Mouse (Mus musculus): ENCODE data around the gene Rexo5.

DNA sequence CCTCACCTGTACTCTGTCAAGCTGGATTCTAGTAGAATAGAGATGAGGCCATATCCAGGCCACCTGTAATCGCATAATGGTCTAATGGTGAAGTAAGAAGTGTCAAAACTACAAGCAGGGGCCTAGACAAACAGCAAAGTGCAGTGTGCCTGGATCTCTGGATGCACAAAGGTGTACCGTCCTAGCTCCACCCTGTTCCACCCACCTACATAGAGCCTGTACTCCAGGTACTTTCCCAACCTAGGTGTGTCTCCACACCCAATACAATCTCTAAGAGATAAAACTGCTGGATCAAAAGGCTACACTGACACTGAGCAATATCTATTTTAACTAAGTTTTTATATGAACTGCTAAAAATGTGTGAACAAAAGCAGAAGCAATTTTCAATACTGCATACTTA lies 66.7 kb downstream of the Rexo5 start:
- TF ChIP-seq POLR2A (IDR thresholded peaks at IDR 0.05; ENCODE audit: extremely low read depth, insufficient read depth, low read length): no peak
- TF ChIP-seq CTCF (IDR thresholded peaks at IDR 0.05; ENCODE audit: low read depth, low read length): no peak

All from liver, adult 2 months (tissue).